Mouse (Mus musculus) lung, postnatal 0 days (tissue): ENCODE results near the gene Lin7a. TPM values are rescaled to one million over a fixed set of nuclear protein-coding genes. Genes with fewer than 3 reads are reported as not detected.

Source experiments
- ATAC-seq: fragments of 200-750 bp; cut with Nextera tagmentation; 2 replicates; pipeline ENCODE4 v1.8.0; 2017; ENCODE audit warnings: moderate library complexity
- DNase-seq: peaks from one replicate; pipeline ENCODE4 v3.0.0-alpha.2; 2016; ENCODE audit warnings: low spot score
- H3K27ac ChIP-seq: fragments of 300-500 bp; sonication (generic); 2 replicates; pipeline ENCODE4 v1.5.1; 2014; ENCODE audit warnings: antibody characterized with exemption, mild to moderate bottlenecking, low read length, mixed read lengths
- H3K27me3 ChIP-seq: fragments of 300-500 bp; sonication (generic); replicated peaks from 2 replicates; pipeline ENCODE4 v1.6.1; 2014; ENCODE audit warnings: low read length, mixed read lengths; ENCODE audit not compliant: insufficient read depth
- H3K36me3 ChIP-seq: fragments of 300-500 bp; sonication (generic); 2 replicates; pipeline ENCODE4 v1.6.1; 2014; ENCODE audit warnings: low read length, mixed read lengths; ENCODE audit not compliant: insufficient read depth
- H3K4me1 ChIP-seq: fragments of 300-500 bp; sonication (generic); 2 replicates; pipeline ENCODE4 v1.6.1; 2014; ENCODE audit warnings: antibody characterized with exemption, low read depth, low read length, mixed read lengths; ENCODE audit not compliant: insufficient read depth
- H3K4me2 ChIP-seq: fragments of 300-500 bp; sonication (generic); replicated peaks from 2 replicates; pipeline ENCODE4 v1.6.1; 2014; ENCODE audit warnings: low read depth, mild to moderate bottlenecking, low read length, moderate library complexity, mixed read lengths
- H3K4me3 ChIP-seq: fragments of 300-500 bp; sonication (generic); 2 replicates; pipeline ENCODE4 v1.5.1; 2014; ENCODE audit warnings: low read depth, low read length
- H3K9ac ChIP-seq: fragments of 300-500 bp; sonication (generic); replicated peaks from 2 replicates; pipeline ENCODE4 v1.6.1; 2014; ENCODE audit warnings: low read depth, mild to moderate bottlenecking
- H3K9me3 ChIP-seq: fragments of 300-500 bp; sonication (generic); 2 replicates; pipeline ENCODE4 v1.6.1; 2016; ENCODE audit warnings: low read length, mixed read lengths
- CTCF ChIP-seq: IDR thresholded peaks from 2 replicates; pipeline ENCODE4 v1.5.1; 2016; ENCODE audit warnings: antibody characterized with exemption, mild to moderate bottlenecking
- EP300 ChIP-seq: IDR thresholded peaks from 2 replicates; pipeline ENCODE4 v1.6.1; 2016; ENCODE audit warnings: antibody characterized with exemption, mild to moderate bottlenecking, control low read depth
- WGBS: fragments of 180-500 bp; shearing (Covaris S2); extraction: QIAGEN DNeasy Blood & Tissue Kit; methylation state at CpG from one replicate; pipeline ENCODE4 v1.1.7; 2014; 5-methylcytosine and 5-hydroxymethylcytosine counted together
- polyA plus RNA-seq: library from polyadenylated mRNA; unstranded; fragments of >200 nt; fragmentation: Nextera tagmentation; extraction: Ambion mirVana; gene quantifications from 2 replicates; pipeline ENCODE4 v1.2.1, GENCODE M21; 2015

The Lin7a gene
- polyA plus RNA-seq = 0.42 and 0.43 TPM in 2 replicates

DNA sequence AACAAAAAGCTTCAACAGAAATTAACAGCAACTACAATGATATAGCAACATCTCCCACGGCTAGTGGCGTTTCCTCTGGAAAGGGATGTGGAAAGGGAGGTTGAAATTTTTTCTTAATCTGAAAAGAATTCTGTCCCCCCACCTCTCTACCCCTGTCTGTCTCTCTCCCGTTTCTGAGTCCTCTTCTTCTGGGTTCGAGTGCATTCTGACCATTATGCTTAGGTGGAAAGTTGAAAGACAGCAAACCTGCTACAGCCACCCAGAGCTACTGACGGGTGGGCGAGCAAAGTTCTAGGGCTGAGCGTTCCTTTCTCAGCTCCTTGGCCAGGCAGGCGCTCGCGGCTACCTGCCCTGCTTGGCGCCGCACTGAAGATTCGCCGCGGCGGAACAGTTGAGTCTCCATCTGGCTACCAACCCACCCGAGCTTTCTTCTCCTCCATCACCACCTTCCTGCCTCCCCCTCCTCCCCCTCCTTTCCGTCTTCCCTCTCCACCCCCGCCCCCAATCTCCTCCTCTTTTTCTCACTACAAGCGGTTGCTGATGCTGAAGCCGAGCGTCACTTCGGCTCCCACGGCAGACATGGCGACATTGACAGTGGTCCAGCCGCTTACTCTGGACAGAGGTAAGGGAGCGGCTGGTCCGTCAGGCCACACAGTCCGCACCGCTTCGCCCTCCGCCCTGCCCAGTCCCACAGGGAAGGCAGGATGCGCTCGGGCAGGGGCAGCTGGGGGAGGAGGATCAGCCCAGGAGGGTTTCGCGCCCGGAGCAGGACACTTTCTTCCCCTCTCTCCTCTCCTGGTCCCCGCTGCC is at the start of gene Lin7a:
Gene Lin7a (plus strand): TSS at position 366 of the 810 bp plus-strand sequence.
- Histone ChIP-seq H3K27ac (no peak within 1 kb of the TSS), H3K9ac (no peak within 1 kb of the TSS), H3K36me3 (no peaks in the 10 kb centered on the region), H3K4me3 (peak within 1 kb of the TSS; percentile 48), H3K4me2 (peak within 1 kb of the TSS; percentile 93), H3K4me1 (no peaks in the 10 kb centered on the region), H3K27me3 (no peaks in the 10 kb centered on the region), H3K9me3 (no peaks in the 10 kb centered on the region)
- TF ChIP-seq CTCF (no peak), EP300 (no peak)
- ATAC-seq = peak; percentile 47
- 1% methylated on average over 35 of the region's 38 CpGs for WGBS
- DNase-seq = no peak

- no peaks in the 10 kb centered on the region for H3K4me1 ChIP-seq
- H3K36me3 ChIP-seq = no peaks in the 10 kb centered on the region
- no peak overlapping the region for H3K4me2 ChIP-seq
- ATAC-seq (no peak), DNase-seq (no peak)
- H3K9ac ChIP-seq = no peak overlapping the region
- 82% methylated on average over 2 of the region's 2 CpGs for WGBS
- TF ChIP-seq CTCF = no peak
- no peak for TF ChIP-seq EP300
- H3K4me3 ChIP-seq = no peak overlapping the region
- no peak overlapping the region for H3K27ac ChIP-seq
- no peaks in the 10 kb centered on the region for H3K27me3 ChIP-seq
- no peaks in the 10 kb centered on the region for H3K9me3 ChIP-seq
These were observed 49.8 kb upstream of the Lin7a start for GRCm38 (mm10) chr10:107221726-107222125.

GRCm38 (mm10) chr10:107222406-107223185 is 48.9 kb upstream of the Lin7a start:
- no peaks in the 10 kb centered on the region for H3K27me3 ChIP-seq
- no peak overlapping the region for H3K4me3 ChIP-seq
- DNase-seq (no peak), ATAC-seq (no peak)
- H3K27ac ChIP-seq = no peak overlapping the region
- H3K9me3 ChIP-seq = no peaks in the 10 kb centered on the region
- no peaks in the 10 kb centered on the region for H3K36me3 ChIP-seq
- no peaks in the 10 kb centered on the region for H3K4me1 ChIP-seq
- no peak overlapping the region for H3K9ac ChIP-seq
- H3K4me2 ChIP-seq = no peak overlapping the region
- TF ChIP-seq EP300 = no peak
- TF ChIP-seq CTCF = no peak
- WGBS = 73% methylated on average over 8 of the region's 8 CpGs

DNA sequence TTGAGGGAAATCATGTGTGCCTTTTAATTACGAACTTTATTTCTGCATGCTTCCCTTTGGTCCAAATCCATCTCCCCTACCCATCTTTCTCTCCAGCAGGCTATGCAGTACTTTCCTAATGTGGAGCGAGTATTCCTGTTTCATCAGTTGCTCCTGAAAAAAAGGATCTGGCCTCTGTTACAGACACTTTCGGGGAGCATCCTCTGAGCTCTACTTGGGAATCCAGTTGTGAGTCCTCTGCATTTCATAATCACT is 48.4 kb upstream of the Lin7a start:
- no peaks in the 10 kb centered on the region for H3K27me3 ChIP-seq
- H3K36me3 ChIP-seq = no peaks in the 10 kb centered on the region
- H3K4me2 ChIP-seq = no peak overlapping the region
- no peaks in the 10 kb centered on the region for H3K9me3 ChIP-seq
- no peak overlapping the region for H3K27ac ChIP-seq
- ATAC-seq (no peak), DNase-seq (no peak)
- no peak overlapping the region for H3K9ac ChIP-seq
- TF ChIP-seq EP300 (no peak), CTCF (no peak)
- no peaks in the 10 kb centered on the region for H3K4me1 ChIP-seq
- no peak overlapping the region for H3K4me3 ChIP-seq
- WGBS = 83% methylated on average over 3 of the region's 3 CpGs

DNA sequence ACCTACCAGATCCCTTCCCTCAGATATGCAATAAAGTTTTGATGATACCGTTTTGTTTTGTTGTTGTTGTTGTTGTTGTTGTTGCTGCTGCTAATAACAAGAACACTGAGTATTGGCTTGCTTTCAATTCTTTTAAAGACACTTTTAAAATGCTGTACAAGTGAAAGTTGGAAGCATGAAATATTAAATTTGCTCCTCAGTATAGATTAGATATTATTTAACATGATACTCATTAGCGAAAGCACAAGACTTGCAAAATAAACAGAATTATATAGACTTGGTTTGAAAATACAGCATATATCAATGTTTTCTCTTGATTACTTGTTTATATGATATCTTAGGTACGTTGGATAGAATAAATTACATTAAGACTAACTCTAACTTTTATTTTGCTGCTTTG is 47.7 kb upstream of the Lin7a start:
- no peaks in the 10 kb centered on the region for H3K36me3 ChIP-seq
- DNase-seq (no peak), ATAC-seq (no peak)
- H3K4me1 ChIP-seq = no peaks in the 10 kb centered on the region
- no peak for TF ChIP-seq EP300
- TF ChIP-seq CTCF = no peak
- H3K9me3 ChIP-seq = no peaks in the 10 kb centered on the region
- H3K27ac ChIP-seq = no peak overlapping the region
- H3K9ac ChIP-seq = no peak overlapping the region
- no peaks in the 10 kb centered on the region for H3K27me3 ChIP-seq
- H3K4me3 ChIP-seq = no peak overlapping the region
- H3K4me2 ChIP-seq = no peak overlapping the region
- WGBS = 81% methylated on average over 3 of the region's 3 CpGs

- no peak overlapping the region for H3K4me2 ChIP-seq
- no peaks in the 10 kb centered on the region for H3K9me3 ChIP-seq
- no peaks in the 10 kb centered on the region for H3K4me1 ChIP-seq
- WGBS = 73% methylated on average over 6 of the region's 6 CpGs
- no peak overlapping the region for H3K27ac ChIP-seq
- H3K9ac ChIP-seq = no peak overlapping the region
- H3K27me3 ChIP-seq = no peaks in the 10 kb centered on the region
- TF ChIP-seq CTCF = no peak
- no peak for TF ChIP-seq EP300
- no peak overlapping the region for H3K4me3 ChIP-seq
- DNase-seq (no peak), ATAC-seq (no peak)
- no peaks in the 10 kb centered on the region for H3K36me3 ChIP-seq
These were observed 46.7 kb upstream of the Lin7a start for GRCm38 (mm10) chr10:107224596-107225330.
